In the genomic region with DNA sequence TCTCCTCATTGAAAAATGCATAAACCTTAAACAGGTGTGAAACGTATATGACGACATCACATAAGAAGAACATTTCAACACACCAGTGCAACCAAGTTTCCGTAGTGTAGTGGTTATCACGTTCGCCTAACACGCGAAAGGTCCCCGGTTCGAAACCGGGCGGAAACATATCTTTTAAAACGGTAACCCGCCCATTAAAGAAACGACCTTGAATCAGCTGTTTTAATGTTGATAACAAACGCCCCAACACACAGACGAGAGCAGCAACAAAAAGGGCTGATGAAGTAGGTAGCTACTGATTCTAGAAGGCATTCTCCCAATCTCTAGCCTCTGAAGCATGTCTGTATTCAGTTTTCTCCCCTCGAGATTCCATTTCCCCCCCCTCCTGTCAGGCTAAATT, we compare ENCODE assay signal across 8 mouse cellular contexts. TPM values are rescaled to one million over a fixed set of nuclear protein-coding genes. Genes with fewer than 3 reads are reported as not detected.
A peak's percentile ranks its signal among the peaks of the same experiment; 100 is the strongest.
DNase-seq lines count a peak whose midpoint lies in the region; ATAC-seq and TF ChIP-seq lines count a peak whose summit lies in the region.

No protein-coding gene starts in this region.

- WGBS in forebrain, embryonic 13.5 days, result under 1% methylated on average over 17 of the region's 17 CpGs
- WGBS in neural tube, embryonic 14.5 days, result under 1% methylated on average over 17 of the region's 17 CpGs

- H3K4me2 ChIP-seq in forebrain, embryonic 13.5 days, result peak overlapping the region; percentile 80
- H3K4me2 ChIP-seq in neural tube, embryonic 14.5 days (ENCODE audit: low read depth, low read length), result peak overlapping the region; percentile 73

- no peak overlapping the region for H3K9ac ChIP-seq in ES-E14 (ENCODE audit: insufficient read depth, low read depth, low read length, poor library complexity, severe bottlenecking)
- no peak overlapping the region for H3K9ac ChIP-seq in forebrain, embryonic 13.5 days
- H3K9ac ChIP-seq in neural tube, embryonic 14.5 days (replicated peaks; ENCODE audit: low read depth, low read length), result no peak overlapping the region

- H3K36me3 ChIP-seq in ES-E14 (ENCODE audit: control insufficient read depth, insufficient read depth, low read length, poor library complexity, severe bottlenecking), result peaks cover 2% of the 10 kb centered on the region; the same call in 1 of the 2 replicates
- H3K36me3 ChIP-seq in forebrain, embryonic 13.5 days (ENCODE audit: poor library complexity, severe bottlenecking), result peaks cover 17% of the 10 kb centered on the region
- H3K36me3 ChIP-seq in neural tube, embryonic 14.5 days (ENCODE audit: control insufficient read depth, insufficient read depth, low read length), result no peaks in the 10 kb centered on the region
- no peaks in the 10 kb centered on the region for H3K36me3 ChIP-seq in testis, adult 2 months (ENCODE audit: control insufficient read depth, insufficient read depth, low read length)

- peaks cover 16% of the 10 kb centered on the region; the same call in 1 of the 2 replicates for H3K27me3 ChIP-seq in forebrain, embryonic 13.5 days
- no peaks in the 10 kb centered on the region for H3K27me3 ChIP-seq in neural tube, embryonic 14.5 days (ENCODE audit: control insufficient read depth, insufficient read depth, low read length)
- no peaks in the 10 kb centered on the region for H3K27me3 ChIP-seq in testis, adult 2 months (ENCODE audit: control insufficient read depth, insufficient read depth, low read length)

- peak; percentile 27 for ATAC-seq in forebrain, embryonic 13.5 days
- ATAC-seq in neural tube, embryonic 14.5 days (ENCODE audit: low read depth), result peak; percentile 45

- TF ChIP-seq CTCF in testis, adult 2 months (IDR thresholded peaks at IDR 0.05; ENCODE audit: control insufficient read depth, insufficient read depth, insufficient replicate concordance, low read depth, low read length), result no peak

- DNase-seq in ES-E14 (ENCODE audit: low read depth, low spot score), result peak; percentile 72
- DNase-seq in c-Kit-positive CD71-positive TER-119-negative erythroid progenitor cells, embryonic 14.5 days (ENCODE audit: low read depth), result peak; percentile 89
- DNase-seq in heart, postnatal 25 days (ENCODE audit: low spot score), result peak; percentile 65
- DNase-seq in layer of hippocampus, adult 11-12 months (ENCODE audit: low spot score), result peak; percentile 92
- DNase-seq in lung, adult 18-20 months, result peak; percentile 87 to 91

- intact Hi-C loops in heart, postnatal 25 days (cut with DNase I), result loop anchor here (5.0 kb wide), 1 partner anchor 191 kb away; the partner anchor contains the start of gene Sec62

- peak overlapping the region; percentile 11 to 97; a peak in 3 of 4 replicates for H3K4me3 ChIP-seq in ES-E14 (ENCODE audit: insufficient read depth in 1 of 2, low read depth in 1 of 2, low read length in 2 of 2, poor library complexity in 1 of 2, severe bottlenecking in 1 of 2)
- peak overlapping the region; percentile 79 for H3K4me3 ChIP-seq in forebrain, embryonic 13.5 days
- peak overlapping the region; percentile 88 for H3K4me3 ChIP-seq in neural tube, embryonic 14.5 days (ENCODE audit: low read depth, low read length)
- H3K4me3 ChIP-seq in testis, adult 2 months (ENCODE audit: control insufficient read depth, low read depth, low read length), result peak overlapping the region; percentile 54

- TF ChIP-seq POLR2A in testis, adult 2 months (IDR thresholded peaks at IDR 0.05; ENCODE audit: control insufficient read depth, low read depth, low read length), result no peak

- H3K4me1 ChIP-seq in ES-E14 (ENCODE audit: control insufficient read depth in 2 of 2, insufficient read depth in 2 of 2, low read length in 2 of 2, poor library complexity in 1 of 2), result peaks cover 0 to 3% of the 10 kb centered on the region in 2 experiments; a peak in 1 of 4 replicates
- H3K4me1 ChIP-seq in forebrain, embryonic 13.5 days, result peaks cover 29% of the 10 kb centered on the region
- peaks cover 14% of the 10 kb centered on the region for H3K4me1 ChIP-seq in neural tube, embryonic 14.5 days (ENCODE audit: control insufficient read depth, insufficient read depth, low read length)
- peaks cover 11% of the 10 kb centered on the region for H3K4me1 ChIP-seq in testis, adult 2 months (ENCODE audit: control insufficient read depth, insufficient read depth, low read length)

- in situ Hi-C loops in ES-E14 (cut with MboI; ENCODE audit: low sequenced_read_pairs in 2 of 2, unreplicated experiment in 2 of 2), result no loop called here

- H3K27ac ChIP-seq in ES-E14 (ENCODE audit: insufficient read depth, low read depth, low read length, poor library complexity, severe bottlenecking), result no peak overlapping the region
- H3K27ac ChIP-seq in forebrain, embryonic 13.5 days, result no peak overlapping the region
- H3K27ac ChIP-seq in neural tube, embryonic 14.5 days (ENCODE audit: low read depth, low read length), result peak overlapping the region; percentile 36; the same call in 1 of the 2 replicates
- peak overlapping the region; percentile 51; the same call in 1 of the 2 replicates for H3K27ac ChIP-seq in testis, adult 2 months (ENCODE audit: control insufficient read depth, insufficient read depth, low read depth, low read length)

- no peaks in the 10 kb centered on the region for H3K9me3 ChIP-seq in ES-E14 (ENCODE audit: control insufficient read depth, insufficient read depth, low read depth, low read length)
- H3K9me3 ChIP-seq in forebrain, embryonic 13.5 days (replicated peaks), result no peaks in the 10 kb centered on the region
- no peaks in the 10 kb centered on the region for H3K9me3 ChIP-seq in neural tube, embryonic 14.5 days (ENCODE audit: control insufficient read depth, low read length)

TF ChIP-seq in ES-E14, 5 proteins besides CTCF, POLR2A, EP300 and RAD21:
- peak; percentile 93 for TF ChIP-seq MAFK (IDR thresholded peaks at IDR 0.05; ENCODE audit: insufficient read depth, low read depth, low read length)
- TF ChIP-seq HCFC1 (IDR thresholded peaks at IDR 0.05; ENCODE audit: borderline replicate concordance, insufficient read depth, low read length), result 0 out of 2 replicates have a peak, but pooled peaks have one; percentile 9
- no peak for TF ChIP-seq ZNF384 (IDR thresholded peaks at IDR 0.05; ENCODE audit: low read depth, low read length)

RNA-seq across cellular contexts. Expression of gene Mynn, which starts 0.7 kb away (rescaled TPM):
- 17.1 and 18.5 TPM in 2 replicates for total RNA-seq in ES-E14 (2012; rRNA removed)
- polyA plus RNA-seq in forebrain, embryonic 13.5 days (2015; fragmentation: Nextera tagmentation; extraction: Ambion mirVana), result 34.1 and 38.4 TPM in 2 replicates
- total RNA-seq in heart, postnatal 25 days (2021), result 10 to 100 TPM; 16.4 to 18.1 TPM
- 32.0 and 40.7 TPM in 2 replicates for polyA plus RNA-seq in neural tube, embryonic 14.5 days (2014; fragmentation: Nextera tagmentation; extraction: Ambion mirVana)
- 6.1 and 6.2 TPM in 2 replicates for polyA plus RNA-seq in testis, adult 2 months (2012; rRNA removed)

RNA-seq across cellular contexts. Expression of gene Actrt3, which starts 1.4 kb away (rescaled TPM):
- not detected in 2 replicates for total RNA-seq in ES-E14 (2012; rRNA removed)
- polyA plus RNA-seq in forebrain, embryonic 13.5 days (2015; fragmentation: Nextera tagmentation; extraction: Ambion mirVana), result 0.08 and 0.14 TPM in 2 replicates
- total RNA-seq in heart, postnatal 25 days (2021), result not detected
- polyA plus RNA-seq in neural tube, embryonic 14.5 days (2014; fragmentation: Nextera tagmentation; extraction: Ambion mirVana), result 0.83 and 0.88 TPM in 2 replicates
- 42.8 and 48.8 TPM in 2 replicates for polyA plus RNA-seq in testis, adult 2 months (2012; rRNA removed)

RNA-seq across cellular contexts. Expression of gene Lrriq4, which starts 43.1 kb away (rescaled TPM):
- 1.9 and 3.8 TPM in 2 replicates for total RNA-seq in ES-E14 (2012; rRNA removed)
- not detected in 2 replicates for polyA plus RNA-seq in forebrain, embryonic 13.5 days (2015; fragmentation: Nextera tagmentation; extraction: Ambion mirVana)
- total RNA-seq in heart, postnatal 25 days (2021), result not detected
- 0.12 TPM in 1 of 2 replicates, not detected in the other for polyA plus RNA-seq in neural tube, embryonic 14.5 days (2014; fragmentation: Nextera tagmentation; extraction: Ambion mirVana)
- 45.2 and 45.3 TPM in 2 replicates for polyA plus RNA-seq in testis, adult 2 months (2012; rRNA removed)

RNA-seq across cellular contexts. Expression of gene Lrrc34, which starts 46.5 kb away (rescaled TPM):
- total RNA-seq in ES-E14 (2012; rRNA removed), result 5.6 and 11.3 TPM in 2 replicates
- 1.0 and 1.5 TPM in 2 replicates for polyA plus RNA-seq in forebrain, embryonic 13.5 days (2015; fragmentation: Nextera tagmentation; extraction: Ambion mirVana)
- total RNA-seq in heart, postnatal 25 days (2021), result not detected
- polyA plus RNA-seq in neural tube, embryonic 14.5 days (2014; fragmentation: Nextera tagmentation; extraction: Ambion mirVana), result 0.50 and 0.66 TPM in 2 replicates
- 54.7 and 66.2 TPM in 2 replicates for polyA plus RNA-seq in testis, adult 2 months (2012; rRNA removed)

RNA-seq across cellular contexts. Expression of gene Mecom, which starts 53.4 kb away (rescaled TPM):
- 2.1 and 2.3 TPM in 2 replicates for total RNA-seq in ES-E14 (2012; rRNA removed)
- 3.7 and 5.0 TPM in 2 replicates for polyA plus RNA-seq in forebrain, embryonic 13.5 days (2015; fragmentation: Nextera tagmentation; extraction: Ambion mirVana)
- 10 to 100 TPM; 18.6 to 21.2 TPM for total RNA-seq in heart, postnatal 25 days (2021)
- 6.4 and 8.5 TPM in 2 replicates for polyA plus RNA-seq in neural tube, embryonic 14.5 days (2014; fragmentation: Nextera tagmentation; extraction: Ambion mirVana)
- polyA plus RNA-seq in testis, adult 2 months (2012; rRNA removed), result 0.19 and 0.26 TPM in 2 replicates

Comparison
In these comparisons a context has a peak if more than half of its experiments do, and no peak if none do; other contexts are left out.
1. H3K27ac ChIP-seq: peak in neural tube, embryonic 14.5 days (single experiment) and testis, adult 2 months (single experiment); none in ES-E14 (single experiment) and forebrain, embryonic 13.5 days (single experiment).
2. RNA of gene Actrt3, which starts 1.4 kb away (polyA plus RNA-seq): 42.8 to 48.8 TPM in testis, adult 2 months; 0.83 to 0.88 TPM in neural tube, embryonic 14.5 days and 0.08 to 0.14 TPM in forebrain, embryonic 13.5 days; every median in the first group is over 10 times any median in the second.
3. RNA of gene Lrriq4, which starts 43.1 kb away (polyA plus RNA-seq): 45.2 to 45.3 TPM in testis, adult 2 months; 0.12 TPM in neural tube, embryonic 14.5 days and not detected in forebrain, embryonic 13.5 days; every median in the first group is over 10 times any median in the second.
4. Peak in every context shown above with its lines, with median percentiles within 50 percentile points of each other: DNase-seq and H3K4me3 ChIP-seq.